Mouse (Mus musculus) ovary, postnatal 14 days (tissue): ENCODE measurements around the gene Rtp2.

Source experiments
- DNase-seq: peaks from one replicate; pipeline ENCODE4 v3.0.0; 2022; ENCODE audit warnings: low spot score

The Rtp2 gene

GRCm38 (mm10) chr16:23932294-23932693 is at the start of gene Rtp2:
Rtp2 (minus strand) TSS chr16:23932394.
- no peak for DNase-seq

DNA sequence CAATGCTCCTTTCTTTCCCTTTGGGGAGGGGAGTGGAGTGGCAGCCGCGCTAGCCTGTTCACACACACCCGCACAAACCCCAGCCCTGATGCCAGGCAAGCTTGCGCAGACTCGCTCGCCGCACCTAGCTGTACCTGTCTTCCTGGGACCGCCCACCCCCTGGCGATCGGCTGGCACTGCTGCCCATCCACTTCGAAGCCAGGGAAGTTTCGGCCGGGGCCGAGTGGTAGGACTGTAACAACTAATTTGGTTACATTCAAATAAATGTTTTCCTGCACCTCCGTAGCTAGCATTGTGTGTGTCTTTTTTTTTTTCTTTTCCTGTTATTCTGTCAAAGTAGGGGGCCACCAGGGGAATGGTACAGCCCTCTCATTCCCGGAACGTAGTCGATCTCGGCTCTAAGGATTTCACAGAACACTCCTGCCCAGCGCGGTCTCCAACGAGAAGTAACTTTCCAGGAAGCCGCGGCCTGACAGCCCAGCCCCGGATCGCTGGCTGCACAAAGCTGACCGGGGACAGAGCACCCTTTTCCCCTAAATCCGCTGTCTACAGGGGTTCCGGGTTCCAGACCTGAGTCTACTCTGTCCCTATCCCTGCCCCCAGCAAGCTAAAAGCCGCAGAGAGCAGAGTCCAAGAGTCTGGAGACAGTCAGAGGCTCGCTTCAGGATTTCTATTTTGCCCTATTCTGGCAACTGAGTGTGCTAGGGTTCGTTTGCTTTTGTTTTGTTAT is 49.0 kb upstream of the Rtp2 start:
- DNase-seq, result no peak

- no peak for DNase-seq
These were observed 48.1 kb upstream of the Rtp2 start for GRCm38 (mm10) chr16:23980201-23980870.

- no peak for DNase-seq
These were observed 47.3 kb upstream of the Rtp2 start for GRCm38 (mm10) chr16:23979446-23979845.

DNA sequence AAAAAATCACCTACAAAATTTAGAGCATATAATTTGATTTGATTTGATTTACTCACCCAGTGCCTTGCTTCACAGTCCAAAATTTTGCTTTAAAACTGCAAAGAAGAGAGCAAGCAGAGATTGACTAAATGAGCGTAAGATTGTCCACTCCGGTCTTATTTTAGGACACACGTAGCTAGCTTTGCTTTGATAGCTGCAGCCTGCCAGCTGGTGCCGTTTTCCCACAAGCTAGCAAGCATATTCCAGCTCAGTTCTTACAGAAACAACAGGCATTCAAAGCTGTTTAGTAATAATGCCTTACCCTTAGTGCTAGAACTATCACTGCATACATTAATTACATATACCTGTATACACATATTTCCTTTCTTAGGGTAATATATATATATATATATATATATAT is 46.3 kb upstream of the Rtp2 start:
- DNase-seq, result no peak

- no peak for DNase-seq
These were observed 45.5 kb upstream of the Rtp2 start for GRCm38 (mm10) chr16:23977732-23978131.

- no peak for DNase-seq
These were observed 44.0 kb upstream of the Rtp2 start for GRCm38 (mm10) chr16:23976196-23976595.

DNA sequence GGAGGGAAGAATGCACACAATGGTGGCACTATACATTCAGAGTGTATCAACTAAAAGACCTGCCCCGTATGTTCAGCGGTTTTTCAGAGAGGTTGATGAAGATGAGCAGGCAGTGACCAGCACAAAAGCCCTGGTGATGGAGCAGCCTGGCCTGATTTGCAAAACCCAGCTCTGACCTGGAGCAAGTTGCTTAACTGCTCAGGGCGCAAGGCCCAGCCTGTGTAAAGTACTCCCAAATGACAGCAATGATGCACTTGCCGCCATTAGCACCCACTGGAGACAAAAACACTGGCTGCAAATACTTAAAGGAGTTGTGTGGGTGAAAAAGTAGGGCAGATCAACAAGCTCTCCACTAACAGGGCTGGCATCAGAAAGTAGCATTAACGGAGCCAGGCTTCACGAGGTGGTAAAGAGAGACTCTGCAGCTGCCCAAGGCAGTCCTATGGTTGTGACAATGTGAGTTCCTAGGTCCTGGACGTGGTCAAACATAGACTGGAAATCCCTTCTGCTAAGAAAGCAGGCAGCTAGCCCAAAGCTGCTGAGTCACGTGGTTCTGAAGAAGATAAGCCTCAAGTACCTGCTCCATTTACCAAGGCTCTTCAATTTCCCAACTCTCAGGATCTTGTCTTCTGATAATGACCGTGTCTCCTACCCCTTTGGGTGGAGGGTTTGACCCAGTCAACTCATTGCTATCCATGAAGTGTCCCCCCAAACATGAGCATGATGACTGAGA is 41.6 kb upstream of the Rtp2 start:
- no peak for DNase-seq

- DNase-seq, result no peak
These were observed 40.7 kb upstream of the Rtp2 start for GRCm38 (mm10) chr16:23972901-23973300.

GRCm38 (mm10) chr16:23972126-23972740 is 40.0 kb upstream of the Rtp2 start:
- DNase-seq, result no peak

- DNase-seq, result no peak
These were observed 37.7 kb upstream of the Rtp2 start for GRCm38 (mm10) chr16:23969919-23970318.

DNA sequence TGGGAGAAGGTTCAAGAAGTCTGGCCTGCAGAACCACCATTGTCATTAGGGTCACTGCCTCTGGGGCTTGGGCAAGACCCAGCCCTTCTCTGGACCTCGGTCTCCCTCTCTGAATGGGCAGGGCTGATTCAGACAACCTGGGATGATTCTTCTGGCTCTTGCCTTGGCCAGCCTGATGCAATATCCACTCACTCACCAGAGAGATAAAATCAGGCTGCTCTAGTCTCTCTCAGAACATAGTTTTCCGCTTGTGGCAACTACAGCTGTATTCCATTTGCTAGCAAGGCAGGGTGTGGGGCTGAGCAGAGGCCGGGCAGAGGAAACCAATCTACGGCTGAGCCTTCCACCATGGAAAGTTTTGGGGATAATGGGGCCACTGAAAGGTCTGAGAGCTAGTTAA is 36.7 kb upstream of the Rtp2 start:
- no peak for DNase-seq

DNA sequence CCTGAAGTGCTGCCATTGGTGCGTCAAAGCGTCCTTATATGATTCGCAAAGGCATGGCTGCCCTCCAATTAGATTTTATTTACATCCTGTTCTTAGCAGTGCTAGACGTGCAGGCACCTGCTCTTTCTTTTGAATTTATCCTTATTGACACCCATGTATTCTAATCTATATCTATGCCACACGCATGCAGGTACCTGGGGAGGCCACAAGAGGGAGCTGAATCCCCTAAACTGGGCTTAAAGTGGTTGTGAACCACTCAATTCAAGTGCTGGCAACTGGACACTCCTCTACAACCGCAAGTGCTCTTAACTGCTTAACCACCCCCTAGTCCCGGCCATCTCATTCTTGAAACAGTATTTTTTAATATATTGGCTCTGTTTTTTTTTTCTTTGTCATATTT is 35.1 kb upstream of the Rtp2 start:
- DNase-seq, result no peak

DNA sequence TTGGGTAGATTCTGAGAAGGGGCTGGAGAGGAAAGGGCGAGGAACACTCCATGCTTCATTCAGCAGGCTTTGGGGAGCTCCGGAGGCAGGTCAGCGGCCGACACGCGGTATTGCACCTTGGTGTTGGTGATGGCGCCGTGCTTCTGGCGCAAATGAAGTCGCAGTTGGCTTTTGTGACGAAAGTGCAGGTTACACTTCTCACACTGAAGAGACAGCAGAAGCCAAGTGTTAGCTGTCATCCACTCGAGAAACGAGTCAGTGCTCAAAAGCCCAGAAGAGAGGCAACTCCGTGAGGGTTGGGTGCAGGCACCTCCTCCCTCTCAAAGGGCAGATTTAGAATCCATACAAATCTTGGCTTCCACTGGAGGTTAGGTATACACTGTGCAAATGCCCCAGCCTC is 33.9 kb upstream of the Rtp2 start:
- no peak for DNase-seq

- DNase-seq, result no peak
These were observed 32.6 kb upstream of the Rtp2 start for GRCm38 (mm10) chr16:23964706-23965367.

- no peak for DNase-seq
These were observed 31.9 kb upstream of the Rtp2 start for GRCm38 (mm10) chr16:23963896-23964668.

DNA sequence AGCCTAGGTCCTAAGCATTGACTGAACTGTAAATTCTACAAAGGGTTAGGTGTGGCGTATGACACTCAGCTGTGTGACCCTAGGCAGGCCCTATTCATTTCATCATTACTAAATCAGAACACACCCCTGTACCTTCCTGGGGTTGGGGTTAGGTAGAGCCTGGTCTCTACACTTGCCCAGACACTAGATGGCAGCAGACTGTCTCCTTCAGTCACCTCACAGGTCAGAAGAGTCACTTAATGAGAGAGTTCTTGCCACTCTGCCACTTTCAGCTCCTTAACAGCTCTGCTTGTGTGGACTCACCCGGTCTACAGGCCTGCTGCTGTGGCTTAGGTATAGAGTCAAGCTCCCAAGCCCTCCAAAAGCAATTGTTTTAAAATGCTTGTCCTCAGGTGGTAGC is 30.2 kb upstream of the Rtp2 start:
- DNase-seq, result no peak

DNA sequence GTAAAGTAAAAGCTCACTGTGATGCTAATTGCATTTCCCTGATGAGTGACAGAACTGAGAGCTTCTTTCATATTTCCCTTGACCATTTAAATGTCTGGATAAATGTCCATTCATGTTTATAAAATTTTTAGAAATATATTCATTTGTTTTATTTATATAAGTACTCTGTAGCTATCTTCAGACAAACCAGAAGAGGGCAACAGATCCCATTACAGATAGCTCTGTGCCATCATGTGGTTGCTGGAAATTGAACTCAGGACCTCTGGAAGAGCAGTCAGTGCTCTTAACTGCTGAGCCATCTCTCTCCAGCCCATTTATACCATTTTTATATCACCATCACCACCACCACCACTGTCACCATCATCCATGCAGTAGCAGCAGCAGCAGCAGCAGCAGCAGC is 26.7 kb upstream of the Rtp2 start:
- no peak for DNase-seq

DNA sequence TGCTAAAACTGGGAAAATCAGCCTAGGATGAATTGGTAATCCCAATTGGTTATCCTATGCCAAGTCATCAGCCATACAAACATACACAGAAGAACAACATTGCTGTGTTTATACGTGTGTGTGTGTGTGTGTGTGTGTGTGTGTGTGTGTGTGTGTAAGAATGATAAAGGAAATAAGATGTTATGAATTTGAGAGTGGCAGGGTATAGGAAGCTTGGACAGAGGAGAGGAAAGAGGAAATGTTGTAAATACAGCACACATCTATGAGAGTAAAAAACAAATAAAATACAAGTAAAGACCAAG is 21.7 kb upstream of the Rtp2 start:
- DNase-seq, result no peak

DNA sequence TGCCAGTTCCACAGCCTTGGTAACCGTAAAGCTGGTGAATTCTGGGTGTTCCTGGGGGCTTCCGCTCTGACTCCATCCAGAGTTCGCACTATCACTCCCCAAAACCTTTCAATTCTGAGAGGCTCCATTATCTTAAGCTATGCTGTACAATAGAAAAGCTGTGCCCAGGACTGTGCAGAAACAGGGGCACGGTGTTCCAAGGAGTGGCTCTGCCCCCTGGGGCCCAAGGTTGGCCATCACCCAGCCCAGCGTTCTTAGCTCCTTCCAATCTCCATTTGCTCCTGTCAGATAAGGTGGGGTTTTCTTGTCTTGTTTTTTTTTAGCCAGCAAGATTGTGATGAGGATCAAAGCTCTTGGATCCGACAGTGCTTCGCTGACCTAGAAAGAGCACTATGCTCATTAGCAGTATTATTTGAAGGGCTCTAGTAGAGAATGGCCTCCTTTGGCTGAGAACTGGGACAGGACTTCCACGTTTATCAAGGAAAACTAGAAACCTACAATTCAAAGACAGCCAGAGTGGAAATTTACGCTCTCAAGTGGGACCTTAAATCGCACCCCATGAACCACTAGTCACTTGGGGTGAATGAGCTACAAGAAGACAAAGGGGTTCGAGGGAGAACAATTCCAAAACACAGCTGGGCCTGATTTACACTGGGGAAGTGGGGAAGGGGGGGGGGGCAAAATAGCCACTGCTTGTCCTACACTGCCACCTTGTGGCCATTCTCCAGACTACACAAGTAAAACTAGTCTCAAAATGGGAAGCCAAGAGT is 21.2 kb upstream of the Rtp2 start:
- peak; percentile 52 for DNase-seq
